Mouse (Mus musculus) CD4-positive, CD25-positive, alpha-beta regulatory T cell, adult 4 months (primary cell): Measurements from ENCODE around the gene Dmrt1. TPM values are rescaled to one million over a fixed set of nuclear protein-coding genes. Genes with fewer than 3 reads are reported as not detected.

Source experiments
- ATAC-seq: one replicate; pipeline ENCODE4 v1.8.0; 2017
- polyA plus RNA-seq, 2 experiments: library from polyadenylated mRNA; unstranded; fragments of 100-300 nt; shearing (Covaris generic); gene quantifications; one replicate each; pipeline ENCODE4 v1.2.1; 2017

Dmrt1 gene
- polyA plus RNA-seq, 2 experiments from 2014 or later = not detected

DNA sequence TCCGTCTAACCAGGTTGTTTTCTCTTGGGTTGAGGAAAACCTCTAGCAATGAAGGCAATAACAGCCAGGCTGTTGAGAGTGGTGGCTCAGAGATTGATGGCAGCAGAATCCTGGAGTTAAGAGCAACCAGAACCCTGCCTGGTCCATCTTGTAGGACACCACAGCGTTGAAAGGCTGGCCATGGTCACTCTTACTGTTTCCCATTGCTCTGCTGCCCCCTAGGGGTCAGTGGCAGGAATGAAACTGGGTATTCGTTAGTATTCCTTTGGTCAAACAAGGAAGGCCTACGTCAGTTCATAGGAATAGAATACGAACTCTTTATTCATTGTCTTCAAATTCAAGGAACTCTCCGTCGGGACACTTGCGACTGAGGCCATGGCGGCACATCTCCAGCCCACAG, 123.1 kb downstream of the Dmrt1 start:
- ATAC-seq = no peak

- ATAC-seq = no peak
Measured at GRCm38 (mm10) chr19:25635119-25635518, 129.7 kb downstream of the Dmrt1 start.

DNA sequence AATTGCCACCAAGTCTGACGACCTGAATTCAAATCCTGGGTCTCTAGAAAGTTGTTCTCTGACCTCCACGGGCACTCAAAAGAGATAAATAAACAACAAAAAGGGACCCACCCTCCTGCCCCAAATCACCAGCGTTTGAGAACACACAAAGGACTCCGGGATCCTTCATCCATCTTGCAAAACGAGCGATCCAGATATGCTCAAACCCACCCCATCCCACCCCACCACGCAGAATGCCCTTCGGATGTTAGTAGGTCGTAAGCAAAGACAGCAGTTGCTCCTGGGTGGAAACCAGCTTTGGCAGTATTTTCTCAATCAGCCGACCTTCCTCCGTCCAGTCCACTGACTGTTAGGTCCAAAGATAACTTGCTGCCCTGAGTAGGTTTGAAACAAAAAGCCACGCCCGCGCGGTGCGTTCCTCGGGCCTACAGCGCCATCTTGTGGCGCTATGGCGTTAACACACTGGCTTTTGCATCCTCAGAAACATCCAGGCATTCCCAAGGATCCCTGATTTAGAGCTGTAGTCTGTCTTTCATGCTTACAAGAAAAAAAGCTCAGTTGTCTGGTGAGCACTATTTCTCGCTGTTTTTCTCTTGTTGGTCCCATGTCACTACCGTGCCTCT, 130.3 kb downstream of the Dmrt1 start:
- ATAC-seq = no peak

GRCm38 (mm10) chr19:25638766-25639361, 133.4 kb downstream of the Dmrt1 start:
- ATAC-seq = no peak

GRCm38 (mm10) chr19:25641786-25642185, 136.4 kb downstream of the Dmrt1 start:
- ATAC-seq = no peak

- ATAC-seq = no peak
Measured at GRCm38 (mm10) chr19:25647136-25647535, 141.7 kb downstream of the Dmrt1 start.

GRCm38 (mm10) chr19:25648701-25649100, 143.3 kb downstream of the Dmrt1 start:
- ATAC-seq = no peak

DNA sequence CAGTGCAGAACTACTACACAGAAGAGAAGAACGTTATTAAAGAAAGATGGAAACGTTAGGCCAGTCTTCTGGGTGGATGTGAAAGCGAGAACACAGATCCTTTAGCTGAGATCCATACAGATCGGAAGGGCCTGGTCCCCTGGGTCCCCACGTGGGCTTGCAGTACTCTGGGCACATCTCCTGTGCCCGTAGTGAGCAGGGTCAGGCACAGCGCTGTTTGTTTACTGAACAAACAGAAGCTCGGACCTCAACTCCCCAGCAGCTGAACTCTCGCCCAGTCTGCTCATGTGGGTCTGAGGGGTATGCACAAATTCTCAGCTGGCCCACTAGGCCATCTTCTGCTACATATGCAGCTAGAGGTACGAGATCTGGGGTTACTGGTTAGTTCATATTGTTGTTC, 145.1 kb downstream of the Dmrt1 start:
- no peak for ATAC-seq

DNA sequence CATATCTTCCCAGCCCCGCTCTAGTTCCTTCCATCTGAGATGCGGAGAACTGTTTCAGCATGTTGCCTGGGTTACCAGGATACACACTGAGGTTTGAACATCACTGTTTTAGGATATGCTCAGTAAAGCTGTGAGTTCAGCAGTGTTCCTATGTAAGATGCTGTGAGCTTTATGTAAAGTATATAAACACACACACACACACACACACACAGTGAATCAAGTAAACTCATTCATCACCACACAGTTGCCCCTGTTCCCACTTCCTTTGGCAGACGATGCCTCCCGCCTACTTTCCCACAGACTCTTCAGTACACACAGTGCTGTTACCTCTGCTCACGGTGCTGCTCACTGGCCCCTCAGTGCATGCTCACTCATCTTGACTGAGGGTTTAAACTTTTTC, 147.1 kb downstream of the Dmrt1 start:
- no peak for ATAC-seq

Other genes with a start within 250 kb of the Dmrt1 start
- gene Dmrt3, start 104.7 kb downstream of the Dmrt1 start, polyA plus RNA-seq = not detected
- gene Dmrt2, start 166.8 kb downstream of the Dmrt1 start, polyA plus RNA-seq = not detected